Mouse (Mus musculus) testis, adult 2 months (tissue): Measurements from ENCODE around the gene Acot3.
"Not testable (repeated sequence)": the region's sequence is repeated elsewhere in the genome, so short reads cannot be mapped to it uniquely, and the experiment has no call there.

Experiments
- CTCF ChIP-seq: fragments of 200-500 bp; IDR thresholded peaks from 2 replicates; pipeline ENCODE4 v1.5.1; 2012; ENCODE audit warnings: low read depth, mild to moderate bottlenecking, inconsistent platforms, low read length, moderate library complexity; ENCODE audit not compliant: control insufficient read depth, insufficient read depth, insufficient replicate concordance
- POLR2A ChIP-seq: fragments of 200-500 bp; IDR thresholded peaks from 2 replicates; pipeline ENCODE4 v1.6.1; 2012; ENCODE audit warnings: low read depth, mild to moderate bottlenecking, inconsistent platforms, low read length, moderate library complexity; ENCODE audit not compliant: control insufficient read depth

GRCm38 (mm10) chr12:84022266-84022665 is 29.7 kb upstream of the Acot3 start:
- TF ChIP-seq CTCF, POLR2A: not testable (repeated sequence)
